Mouse (Mus musculus) neural tube, embryonic 10.5 days (tissue): ENCODE results near the gene Cdk2ap2.
A peak's percentile ranks its signal among the peaks of the same experiment; 100 is the strongest.
"Not testable (repeated sequence)": the region's sequence is repeated elsewhere in the genome, so short reads cannot be mapped to it uniquely, and the experiment has no call there.

Experiments used
- DNase-seq: peaks from one replicate; pipeline ENCODE4 v3.0.0-alpha.2; 2017; ENCODE audit warnings: low spot score; ENCODE audit errors: extremely low spot score

Gene Cdk2ap2

GRCm38 (mm10) chr19:4135963-4136345 is 39.0 kb downstream of the Cdk2ap2 start:
- not testable (repeated sequence) for DNase-seq

GRCm38 (mm10) chr19:4136463-4136862 is 39.5 kb downstream of the Cdk2ap2 start:
- no peak for DNase-seq

GRCm38 (mm10) chr19:4137913-4138312 is 40.9 kb downstream of the Cdk2ap2 start:
- no peak for DNase-seq

GRCm38 (mm10) chr19:4139446-4139845 is 42.5 kb downstream of the Cdk2ap2 start, which contains the start of gene Gpr152:
Gene Gpr152, plus strand, starts transcription at chr19:4139787.
- DNase-seq = no peak

GRCm38 (mm10) chr19:4140147-4140546 is 43.2 kb downstream of the Cdk2ap2 start:
- DNase-seq = no peak

- no peak for DNase-seq
Observed at GRCm38 (mm10) chr19:4142416-4143173, 45.6 kb downstream of the Cdk2ap2 start.

GRCm38 (mm10) chr19:4143759-4144268 is 46.8 kb downstream of the Cdk2ap2 start, which contains the start of gene Cabp4:
Gene Cabp4, minus strand, starts transcription at chr19:4144033.
- DNase-seq = no peak

- DNase-seq = no peak
Observed at GRCm38 (mm10) chr19:4144550-4145498, 47.8 kb downstream of the Cdk2ap2 start.

- DNase-seq = no peak
Observed at GRCm38 (mm10) chr19:4145936-4146335, 49.0 kb downstream of the Cdk2ap2 start.

GRCm38 (mm10) chr19:4146366-4147021 is 49.5 kb downstream of the Cdk2ap2 start:
- DNase-seq = no peak

- DNase-seq = no peak
Observed at GRCm38 (mm10) chr19:4147022-4147405, 50.0 kb downstream of the Cdk2ap2 start.

- DNase-seq = no peak
Observed at GRCm38 (mm10) chr19:4147782-4148490, 51.0 kb downstream of the Cdk2ap2 start.

- DNase-seq = peak; percentile 98
Observed at GRCm38 (mm10) chr19:4148491-4148806, 51.5 kb downstream of the Cdk2ap2 start, which contains the start of gene Coro1b. Gene Coro1b, plus strand, starts transcription at chr19:4148619.
